Mouse (Mus musculus) bone marrow, adult 2 months (tissue): Measurements from ENCODE around the gene Olfr47.
"Not testable (repeated sequence)": the region's sequence is repeated elsewhere in the genome, so short reads cannot be mapped to it uniquely, and the experiment has no call there.

ENCODE experiments used
- CTCF ChIP-seq: fragments of 200-500 bp; IDR thresholded peaks from 2 replicates; pipeline ENCODE4 v1.5.1; 2011; ENCODE audit warnings: low read length, control low read depth; ENCODE audit not compliant: control insufficient read depth, insufficient read depth
- POLR2A ChIP-seq: fragments of 200-500 bp; IDR thresholded peaks from 2 replicates; pipeline ENCODE4 v1.6.1; 2011; ENCODE audit warnings: low read depth, mild to moderate bottlenecking, control low read depth, low read length, borderline replicate concordance; ENCODE audit not compliant: control insufficient read depth

GRCm38 (mm10) chr6:43231255-43231654, at the start of gene Olfr47:
- TF ChIP-seq CTCF, POLR2A: not testable (repeated sequence)
